Mouse (Mus musculus): ENCODE measurements around the gene Nutf2-ps1. TPM values are rescaled to one million over a fixed set of nuclear protein-coding genes. Genes with fewer than 3 reads are reported as not detected.
A peak's percentile ranks its signal among the peaks of the same experiment; 100 is the strongest.

Nutf2-ps1 gene
- polyA plus RNA-seq, 3 experiments from 2014 or later: 144 to 258 (median 167) TPM

DNA sequence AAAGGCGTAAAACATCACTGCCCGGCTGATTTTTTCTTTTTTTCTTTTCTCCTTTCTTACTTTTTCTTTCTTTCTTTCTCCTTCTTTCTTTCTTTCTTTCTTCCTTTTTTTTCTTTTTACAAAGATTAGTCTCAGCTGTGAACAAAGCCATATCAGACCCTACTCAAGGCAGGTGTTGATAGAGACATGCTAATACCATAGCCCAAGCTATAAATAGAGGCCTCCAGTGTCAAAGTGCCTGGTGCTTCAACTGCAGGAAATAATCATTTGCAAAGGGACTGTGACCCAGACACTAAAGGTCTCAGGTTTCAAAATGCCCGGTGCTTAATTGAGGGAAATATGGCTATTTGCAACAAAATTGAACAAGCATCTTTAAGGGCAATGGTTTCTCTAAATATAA is 20.3 kb downstream of the Nutf2-ps1 start:
- no peak for ATAC-seq

DNA sequence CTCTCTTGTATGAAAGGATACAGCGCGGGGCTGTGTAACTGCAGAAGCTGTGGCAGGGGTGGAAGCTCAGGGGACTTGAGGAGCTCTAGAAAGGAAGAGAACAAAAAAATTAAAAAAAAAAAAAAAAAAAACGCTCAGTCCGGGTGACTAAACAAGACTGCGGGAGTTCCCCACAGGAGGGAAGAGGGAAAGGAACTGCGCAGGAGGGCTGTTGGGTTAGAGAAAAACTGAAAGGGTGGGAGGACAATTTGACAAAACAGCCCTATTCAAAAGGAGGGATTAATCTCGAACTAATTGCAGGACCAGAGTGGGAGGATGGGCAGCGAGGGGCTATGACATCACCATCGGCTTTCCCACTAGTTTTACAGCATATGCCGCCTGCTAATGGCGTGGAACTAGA is 21.0 kb downstream of the Nutf2-ps1 start:
- ATAC-seq: no peak

DNA sequence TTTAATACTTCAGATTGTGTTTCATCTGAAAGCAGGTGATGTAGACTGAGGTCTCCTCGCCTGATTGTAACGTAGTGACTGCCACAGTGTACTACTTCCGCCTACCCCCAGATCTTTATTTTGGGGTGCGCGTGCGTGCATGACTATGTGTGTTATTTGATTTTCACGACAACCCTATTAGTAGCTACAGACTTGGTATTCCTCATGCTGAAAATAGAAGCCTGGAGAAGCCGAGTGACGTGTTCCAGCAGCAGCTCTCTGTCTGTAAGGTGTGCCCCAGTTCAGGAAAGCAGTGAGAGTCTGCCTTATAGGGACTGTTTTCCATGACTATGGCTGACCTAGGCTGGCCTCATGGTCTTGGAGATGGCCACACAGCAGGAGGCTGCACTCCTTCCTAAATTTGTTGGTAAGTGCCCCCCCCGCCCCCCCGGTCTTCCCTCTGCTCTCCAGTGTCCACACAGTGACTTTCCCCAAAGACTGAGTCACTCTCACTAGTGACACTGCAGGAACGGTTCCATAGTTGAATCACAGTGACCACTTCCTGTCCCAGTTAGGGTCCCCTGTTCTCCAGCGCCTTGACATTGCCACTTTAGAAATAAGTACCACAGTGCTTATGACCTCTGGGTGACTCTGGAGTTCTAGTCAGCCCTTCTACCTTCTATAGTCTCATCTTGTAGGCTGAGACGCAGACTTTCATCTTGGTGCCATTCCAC is 23.1 kb downstream of the Nutf2-ps1 start:
- no peak for ATAC-seq

DNA sequence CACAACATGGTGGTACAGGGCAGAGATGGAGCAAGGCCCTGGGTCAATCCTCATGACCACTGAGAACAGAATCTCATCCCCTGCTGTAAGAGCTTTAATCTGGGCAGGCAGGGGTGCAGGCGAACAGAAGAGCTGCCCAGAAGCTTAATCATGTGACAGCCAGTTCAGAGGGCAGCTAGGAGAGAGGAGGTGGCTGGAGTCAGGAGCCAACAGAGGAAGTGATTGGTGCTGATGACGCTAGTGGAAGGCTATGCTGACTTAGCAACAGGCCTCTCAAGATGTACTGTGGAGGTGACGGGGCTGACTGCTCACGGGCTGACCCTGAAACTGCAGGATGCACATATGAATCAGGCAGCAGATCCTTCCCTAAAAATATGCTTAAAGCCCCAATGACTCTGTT is 24.7 kb downstream of the Nutf2-ps1 start:
- ATAC-seq: no peak

DNA sequence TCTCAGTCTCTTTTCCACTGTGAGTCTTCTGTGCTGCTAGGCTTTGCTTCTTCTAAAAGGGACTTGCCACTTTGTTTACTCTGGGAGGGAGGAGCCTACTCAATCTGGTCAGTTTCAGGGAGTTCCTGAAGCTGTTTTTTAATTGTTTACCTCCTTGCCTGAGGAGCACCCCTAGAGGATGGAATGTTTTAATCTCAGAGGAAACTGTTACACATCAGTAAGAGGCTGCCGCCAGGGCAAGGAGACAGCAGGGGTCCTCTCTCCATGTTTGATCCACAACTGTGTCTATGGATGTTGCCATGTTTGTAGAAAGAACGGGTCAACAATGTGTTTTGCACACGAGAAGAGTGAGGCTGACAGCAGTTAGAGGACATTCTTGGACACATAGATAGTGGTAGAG is 28.4 kb downstream of the Nutf2-ps1 start:
- ATAC-seq: no peak

DNA sequence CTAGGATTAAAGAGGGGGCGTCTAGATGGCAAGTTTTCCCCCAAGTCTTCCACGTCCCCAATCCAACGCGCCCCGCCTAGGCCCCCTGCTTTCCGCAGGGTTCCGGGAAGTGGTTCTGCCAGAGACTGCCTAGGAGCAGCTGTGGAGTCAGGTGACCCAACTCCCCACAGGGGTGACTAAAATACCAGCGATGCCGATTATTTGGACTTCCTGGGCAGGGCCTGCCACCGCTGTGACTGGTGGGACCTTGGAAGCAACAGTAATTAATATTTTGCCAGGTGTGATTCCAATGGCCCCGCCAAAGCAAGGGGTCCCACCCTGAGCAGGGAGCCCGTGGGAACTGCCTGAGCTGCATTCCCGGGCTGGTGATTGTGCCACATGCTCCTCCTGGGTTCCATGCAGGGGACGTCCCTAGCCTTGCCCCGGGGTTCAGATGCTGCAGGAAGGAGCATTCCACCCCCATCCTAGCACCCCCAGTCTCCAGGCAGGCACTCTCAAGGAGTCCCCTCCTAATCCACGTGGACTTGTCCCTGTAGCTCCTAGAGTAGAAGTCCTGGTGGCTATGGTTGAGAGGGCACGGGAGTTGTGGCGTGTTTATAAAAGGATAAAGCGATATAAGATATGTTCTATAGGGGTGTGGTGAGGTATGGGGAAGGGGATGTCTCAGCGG is 31.5 kb downstream of the Nutf2-ps1 start:
- peak; percentile 63 for ATAC-seq

DNA sequence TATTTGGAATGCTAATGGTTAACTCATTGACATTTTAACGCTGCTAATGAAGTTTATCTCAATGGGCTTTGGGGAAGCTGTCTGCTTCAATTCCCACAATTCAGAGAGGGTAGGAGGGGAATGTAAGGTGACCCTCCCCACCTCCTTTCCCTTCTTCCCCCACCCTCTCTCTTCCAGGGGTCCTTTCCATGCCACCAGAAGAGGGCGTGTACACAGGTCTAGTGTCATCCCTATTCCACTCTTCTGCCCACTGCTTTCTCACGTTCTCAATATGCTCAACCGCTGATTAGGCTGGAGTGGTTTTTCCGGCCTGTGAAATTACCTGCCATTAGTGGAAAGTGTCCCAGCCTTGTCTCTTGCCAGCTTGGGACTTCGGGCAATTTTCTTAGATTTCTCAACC is 32.0 kb downstream of the Nutf2-ps1 start:
- ATAC-seq: no peak

DNA sequence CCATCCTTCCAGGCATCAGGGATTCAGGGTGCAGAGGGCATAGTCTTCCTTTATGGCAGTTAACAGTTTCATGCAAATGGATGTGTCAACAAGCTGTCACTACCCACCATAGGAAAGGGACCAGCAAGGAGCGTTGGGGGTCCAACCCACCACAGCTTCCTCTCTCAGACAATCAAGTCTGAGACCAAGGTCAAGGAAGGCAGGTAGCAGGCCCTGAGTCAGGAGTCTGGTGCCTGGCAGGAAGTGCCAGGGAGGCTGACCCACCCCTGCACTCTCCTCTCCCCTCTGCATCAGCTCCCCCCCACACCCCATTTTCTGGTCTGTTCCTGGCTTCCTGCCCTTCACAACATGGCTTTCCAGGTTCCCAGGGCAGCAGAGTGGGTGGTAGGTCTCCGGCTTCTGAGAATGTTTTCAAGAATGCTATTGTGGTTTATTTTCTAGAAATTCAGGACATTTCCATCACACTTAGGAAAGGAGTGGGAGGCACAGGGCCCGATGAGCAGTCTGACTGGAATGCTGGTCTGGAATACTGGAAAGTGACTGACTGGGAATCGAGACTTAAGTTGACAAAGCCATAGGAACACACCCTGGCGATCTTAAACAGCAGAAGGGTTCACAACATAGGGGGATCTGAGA is 33.8 kb downstream of the Nutf2-ps1 start:
- peak; percentile 46 for ATAC-seq

DNA sequence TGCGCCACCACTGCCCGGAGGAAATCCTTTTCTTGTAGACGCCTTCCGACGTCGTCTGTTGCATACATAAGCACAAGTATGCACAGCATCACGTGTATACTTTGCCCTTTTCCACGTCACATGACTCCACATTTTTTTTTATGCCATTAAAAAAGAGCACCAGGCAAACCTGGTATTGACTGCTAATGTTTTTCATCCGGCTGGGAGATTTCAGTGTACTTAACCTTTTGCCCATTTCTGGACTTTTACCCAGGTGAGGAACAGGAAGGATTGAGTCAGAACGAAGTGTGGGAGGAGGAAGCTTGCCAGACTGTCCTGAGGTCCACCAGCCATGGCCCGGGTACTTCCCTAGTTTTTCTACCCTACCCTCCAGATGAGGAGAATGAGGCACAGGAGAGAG is 34.5 kb downstream of the Nutf2-ps1 start:
- no peak for ATAC-seq

DNA sequence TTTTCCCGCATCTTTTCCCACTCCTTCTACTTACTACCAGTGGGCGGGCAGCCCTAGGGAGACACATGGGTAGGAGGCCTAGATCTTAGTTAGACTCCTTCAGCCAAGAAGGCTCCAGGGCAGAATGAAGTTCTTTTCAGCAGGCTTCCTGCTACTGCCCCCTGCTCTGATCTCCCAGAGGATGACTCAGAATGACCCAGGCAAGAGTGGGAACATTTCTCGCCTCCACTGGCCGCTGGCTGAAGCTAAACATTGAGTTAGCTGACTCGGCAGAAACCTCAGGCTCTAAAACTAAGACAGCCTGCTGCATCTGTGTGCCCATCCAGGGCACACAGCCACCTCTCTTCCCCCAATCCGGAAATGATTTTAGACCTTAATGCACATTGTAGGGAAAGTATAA is 36.1 kb downstream of the Nutf2-ps1 start:
- ATAC-seq: no peak

DNA sequence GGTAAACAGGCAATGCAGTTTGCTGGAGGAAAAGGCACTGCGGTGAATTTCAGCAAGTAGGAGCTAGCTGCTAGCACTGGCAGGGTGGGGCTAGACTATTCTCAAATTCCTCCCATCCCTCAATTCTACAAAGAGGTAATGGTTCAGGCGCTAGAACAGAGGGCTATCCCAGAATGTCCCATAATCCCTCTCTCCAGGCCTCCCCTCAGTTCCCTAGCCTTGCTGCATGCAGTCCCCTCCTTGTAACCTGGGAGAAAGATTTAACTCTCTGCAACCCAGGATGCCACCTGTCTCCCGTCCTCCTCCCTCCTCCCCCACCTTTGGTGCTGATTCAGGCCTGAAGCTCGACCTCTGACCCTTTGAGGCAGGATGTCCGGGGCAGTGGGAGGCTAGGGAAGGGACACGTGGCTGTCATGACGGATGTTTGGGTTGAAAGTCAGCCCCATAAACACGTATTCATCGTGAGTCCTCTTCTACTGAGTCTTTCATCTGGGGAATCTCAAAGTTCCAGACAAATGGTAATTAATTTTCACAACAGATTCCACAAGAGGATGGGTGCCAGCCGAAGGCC is 36.6 kb downstream of the Nutf2-ps1 start:
- ATAC-seq: no peak

DNA sequence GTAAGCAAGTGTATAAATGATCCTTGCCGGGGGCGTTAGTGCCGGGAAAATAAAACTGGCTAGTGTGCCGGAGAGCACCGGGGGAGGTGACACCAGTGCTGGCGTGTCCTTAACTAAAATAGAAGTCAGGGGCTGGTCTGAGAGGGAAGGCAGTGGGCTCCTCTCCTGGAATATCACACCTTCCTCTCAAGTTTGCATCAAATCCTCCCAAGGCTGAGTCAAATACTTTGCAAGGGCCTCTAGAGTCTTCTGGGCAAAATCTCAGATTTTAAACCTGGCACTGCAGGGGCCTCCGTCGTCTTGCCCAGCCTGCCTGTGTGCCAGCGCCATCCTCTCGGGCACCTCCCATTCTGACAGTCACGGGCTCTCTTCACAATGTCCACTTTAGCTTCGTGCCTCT is 37.9 kb downstream of the Nutf2-ps1 start:
- ATAC-seq: no peak

DNA sequence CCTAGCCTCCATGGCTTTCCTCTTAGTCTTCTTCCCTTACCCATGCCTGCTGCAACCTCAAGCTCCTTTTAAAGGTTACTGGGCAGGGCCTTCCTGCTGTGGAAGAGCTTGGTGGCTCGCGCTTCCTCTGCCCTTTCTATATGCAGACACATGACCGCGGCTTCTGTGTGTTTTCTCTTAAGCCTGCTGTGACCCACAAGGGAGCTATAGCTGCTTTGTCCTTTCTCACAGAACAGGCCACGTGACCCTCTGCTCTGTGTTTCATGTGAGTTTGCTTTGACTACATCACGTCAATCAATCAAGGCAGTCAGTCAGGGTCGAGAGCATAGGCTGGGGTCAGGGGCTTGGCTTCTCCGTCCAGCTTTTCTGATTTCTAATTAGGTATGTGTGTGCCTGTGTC is 41.3 kb downstream of the Nutf2-ps1 start:
- ATAC-seq: no peak

DNA sequence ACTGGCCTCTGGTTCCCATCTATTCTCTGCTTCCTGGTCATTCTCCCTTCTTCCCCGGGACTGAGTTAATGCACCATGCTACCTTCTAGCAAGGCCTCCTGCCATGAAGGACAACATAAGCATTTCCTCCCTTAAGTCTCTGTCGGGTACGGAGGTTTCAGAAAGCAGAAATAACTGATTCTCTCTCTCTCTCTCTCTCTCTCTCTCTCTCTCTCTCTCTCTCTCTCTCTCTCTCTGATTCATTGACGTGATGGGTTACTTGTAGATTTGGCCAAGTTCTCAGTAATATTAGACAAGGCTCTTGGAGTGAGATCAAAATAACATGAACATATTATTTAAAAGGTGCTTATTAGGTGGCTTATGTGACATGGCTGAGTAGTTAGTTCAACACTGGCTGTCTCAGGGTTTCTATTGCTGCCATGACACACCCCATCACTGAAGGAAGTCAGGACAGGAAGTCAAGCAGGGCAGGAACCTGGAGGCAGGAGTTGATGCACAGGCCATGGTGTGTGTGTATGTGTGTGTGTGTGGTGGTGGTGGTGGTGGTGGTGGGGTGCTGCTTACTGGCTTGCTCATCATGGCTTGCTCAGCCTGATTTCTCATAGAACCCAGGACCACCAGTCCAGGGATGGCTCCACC is 43.8 kb downstream of the Nutf2-ps1 start:
- peak; percentile 21 for ATAC-seq

DNA sequence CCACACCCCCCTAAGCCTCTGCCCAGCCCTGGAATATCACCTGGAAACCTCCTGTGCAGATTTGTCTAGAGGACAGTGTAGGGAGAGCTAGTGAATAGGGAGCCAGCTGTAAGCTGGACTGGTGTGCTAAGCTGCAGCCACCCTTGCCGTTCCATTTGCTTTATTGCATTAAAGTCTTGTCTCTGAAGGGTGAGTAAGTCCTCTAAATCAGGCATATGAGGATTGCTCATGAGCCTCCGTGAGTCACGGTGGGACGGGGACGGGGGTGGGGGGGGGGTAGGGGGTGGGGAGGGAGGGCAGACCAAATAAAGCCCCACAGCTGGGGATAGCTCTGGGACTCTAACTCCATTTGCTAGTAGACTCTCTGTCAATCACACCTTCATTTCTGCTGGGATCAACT is 45.3 kb downstream of the Nutf2-ps1 start:
- no peak for ATAC-seq

DNA sequence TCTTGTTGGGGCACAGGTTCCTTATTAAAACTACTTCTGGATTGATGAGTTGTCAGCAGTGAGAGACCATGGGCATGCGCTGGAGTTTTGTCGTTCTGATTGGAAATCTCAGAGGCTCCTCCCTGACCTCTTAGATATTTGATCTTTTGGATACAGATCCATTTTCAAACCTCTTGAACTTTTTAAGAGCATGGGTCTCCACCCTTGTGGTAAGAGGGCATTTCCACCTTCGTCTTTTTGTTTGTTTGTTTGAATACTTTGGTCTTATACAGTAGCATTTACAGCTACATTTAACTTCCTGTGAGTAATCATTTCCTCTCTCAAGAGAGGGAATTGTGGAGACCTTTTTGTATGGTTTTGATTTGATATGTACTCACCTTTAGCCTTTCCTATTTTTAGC is 49.6 kb downstream of the Nutf2-ps1 start:
- peak; percentile 33 for ATAC-seq

DNA sequence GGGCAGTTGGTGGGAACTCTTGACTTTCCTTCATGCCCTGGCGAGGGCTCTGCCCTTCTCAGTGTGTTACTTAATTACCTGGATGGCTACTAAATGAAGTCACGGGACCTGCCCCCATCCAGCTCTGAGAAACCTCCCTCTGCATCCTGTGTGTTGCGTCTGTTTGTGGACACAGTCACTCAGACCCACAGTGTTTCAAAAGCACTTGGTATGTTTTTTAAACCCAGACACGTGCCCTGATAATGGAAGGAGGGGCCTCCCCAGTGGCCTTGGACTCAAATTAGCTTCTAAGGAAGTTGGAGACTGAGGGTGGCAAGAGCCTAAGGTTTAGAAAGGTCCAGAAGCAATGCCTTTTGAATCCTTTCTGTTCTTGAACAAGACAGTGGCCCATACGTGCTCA is 50.1 kb downstream of the Nutf2-ps1 start:
- no peak for ATAC-seq

Other genes with a start within 250 kb of the Nutf2-ps1 start
- gene Gm10197, start 217.3 kb downstream of the Nutf2-ps1 start, polyA plus RNA-seq (2017; shearing (Covaris generic)): not detected
- 10 to 100 TPM; 30.1 to 38.6 (median 34.9) TPM for gene Smndc1, start 198.5 kb downstream of the Nutf2-ps1 start, polyA plus RNA-seq (2017; shearing (Covaris generic))
- 10 to 100 TPM in 1 of 3 experiments, 1 to 10 TPM in 2; 5.8 to 13.8 (median 6.4) TPM for gene Dusp5, start 60.0 kb downstream of the Nutf2-ps1 start, polyA plus RNA-seq (2017; shearing (Covaris generic))
- gene Smc3, start 11.3 kb upstream of the Nutf2-ps1 start, polyA plus RNA-seq (2017; shearing (Covaris generic)): 10 to 100 TPM; 38.7 to 43.1 (median 39.0) TPM
- gene Rbm20, start 88.2 kb upstream of the Nutf2-ps1 start, polyA plus RNA-seq (2017; shearing (Covaris generic)): under 1 TPM; 0.15 to 0.20 (median 0.15) TPM